Mouse (Mus musculus) midbrain, embryonic 10.5 days (tissue): ENCODE measurements around the gene Dnajc1. TPM values are rescaled to one million over a fixed set of nuclear protein-coding genes. Genes with fewer than 3 reads are reported as not detected.

Experiments
- DNase-seq: peaks from one replicate; pipeline ENCODE4 v3.0.0-alpha.2; 2017; ENCODE audit warnings: low spot score
- H3K27ac ChIP-seq: fragments of 300-500 bp; sonication (generic); replicated peaks from 2 replicates; pipeline ENCODE4 v1.5.1; 2016; ENCODE audit warnings: mild to moderate bottlenecking
- H3K27me3 ChIP-seq: fragments of 300-500 bp; sonication (generic); 2 replicates; pipeline ENCODE4 v1.6.1; 2016; ENCODE audit warnings: low read depth, mild to moderate bottlenecking; ENCODE audit not compliant: poor library complexity, severe bottlenecking
- H3K36me3 ChIP-seq: fragments of 300-500 bp; sonication (generic); 2 replicates; pipeline ENCODE4 v1.6.1; 2016; ENCODE audit warnings: mild to moderate bottlenecking, moderate library complexity
- H3K4me1 ChIP-seq: fragments of 300-500 bp; sonication (generic); 2 replicates; pipeline ENCODE4 v1.6.1; 2016
- H3K4me3 ChIP-seq: fragments of 300-500 bp; sonication (generic); 2 replicates; pipeline ENCODE4 v1.5.1; 2016; ENCODE audit warnings: mild to moderate bottlenecking, moderate library complexity
- H3K9me3 ChIP-seq: fragments of 300-500 bp; sonication (generic); replicated peaks from 2 replicates; pipeline ENCODE4 v1.6.1; 2016; ENCODE audit warnings: mild to moderate bottlenecking
- WGBS: fragments of 180-500 bp; shearing (Covaris S2); methylation state at CpG from one replicate; pipeline ENCODE4 v1.1.7; 2016; 5-methylcytosine and 5-hydroxymethylcytosine counted together
- polyA plus RNA-seq: library from polyadenylated mRNA; unstranded; fragments of >200 nt; fragmentation: Nextera tagmentation; extraction: Ambion mirVana; gene quantifications from 2 replicates; pipeline ENCODE4 v1.2.1, GENCODE M21; 2016

Dnajc1 gene
- polyA plus RNA-seq, 1 experiment from 2014 or later: 25.8 TPM

DNA sequence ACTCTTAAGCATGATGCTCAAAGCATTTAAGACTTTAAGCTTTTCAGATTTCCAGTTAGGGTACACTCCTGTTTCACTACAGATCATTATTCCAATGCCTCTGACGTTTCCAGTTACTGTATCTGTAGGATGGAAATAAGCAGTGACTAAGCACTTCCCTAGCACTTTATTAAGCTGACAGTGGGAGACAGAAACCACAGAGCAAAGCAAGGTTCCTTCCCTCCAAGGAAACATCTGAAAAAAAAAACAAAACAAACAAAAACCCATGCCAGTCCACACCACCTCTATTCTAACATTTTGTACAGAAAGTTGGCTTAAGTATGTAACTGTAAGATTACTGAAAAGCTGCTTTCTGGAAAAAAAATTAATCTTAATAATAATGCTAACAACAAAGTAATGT lies 130.3 kb downstream of the Dnajc1 start:
- Histone ChIP-seq H3K27ac (no peak overlapping the region), H3K27me3 (no peaks in the 10 kb centered on the region), H3K36me3 (no peaks in the 10 kb centered on the region), H3K4me1 (no peaks in the 10 kb centered on the region), H3K4me3 (no peak overlapping the region), H3K9me3 (no peaks in the 10 kb centered on the region)
- no peak for DNase-seq
- 51% methylated on average over 1 of the region's 1 CpGs for WGBS

DNA sequence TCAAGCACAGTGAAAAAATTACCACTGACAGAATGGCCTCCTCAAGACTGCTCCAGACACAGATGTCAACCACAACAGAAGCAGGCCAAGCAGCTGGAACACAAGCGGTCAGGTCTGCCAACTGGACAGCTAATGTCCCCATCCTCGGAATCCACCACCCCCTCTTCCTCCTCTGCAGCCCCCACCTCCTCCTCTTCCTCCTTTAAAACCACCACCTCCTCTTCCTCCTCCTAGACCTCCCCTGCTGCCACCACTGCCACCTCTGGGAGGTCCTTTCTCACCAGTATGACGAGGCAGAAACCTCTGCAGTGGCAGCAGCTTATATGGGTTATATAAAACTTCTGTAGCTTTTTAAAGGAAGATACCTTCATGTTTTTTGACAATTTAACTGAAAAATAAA lies 143.4 kb downstream of the Dnajc1 start:
- Histone ChIP-seq H3K4me1 (no peaks in the 10 kb centered on the region), H3K36me3 (peaks cover 23% of the 10 kb centered on the region), H3K4me3 (no peak overlapping the region), H3K9me3 (peaks cover 21% of the 10 kb centered on the region; the same call in 1 of the 2 replicates), H3K27ac (no peak overlapping the region), H3K27me3 (no peaks in the 10 kb centered on the region)
- DNase-seq: no peak
- WGBS: 92% methylated on average over 3 of the region's 3 CpGs

DNA sequence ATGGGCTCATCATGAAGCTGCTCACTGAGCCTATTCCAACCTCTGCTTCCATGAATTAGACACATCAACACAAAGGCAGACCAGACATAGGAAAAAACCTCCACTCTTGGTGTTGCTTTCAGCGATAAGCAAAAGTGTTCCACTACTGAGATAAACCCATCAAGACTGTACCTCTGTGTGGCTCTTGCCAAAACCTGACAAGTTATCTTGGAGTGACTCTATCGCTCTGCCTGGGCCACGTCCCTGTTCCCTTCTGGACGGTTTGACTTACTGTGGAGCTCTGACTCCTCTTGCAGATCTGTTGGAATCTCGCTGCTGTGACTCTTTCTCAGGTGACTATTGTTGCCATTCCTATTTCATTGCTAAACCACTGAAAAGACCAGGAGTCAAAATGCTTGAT lies 157.1 kb downstream of the Dnajc1 start:
- Histone ChIP-seq H3K36me3 (no peaks in the 10 kb centered on the region), H3K27ac (0 out of 2 replicates have a peak overlapping the region, but pooled peaks have one; percentile 9), H3K9me3 (no peaks in the 10 kb centered on the region; the same call in 1 of the 2 replicates), H3K4me3 (no peak overlapping the region), H3K27me3 (no peaks in the 10 kb centered on the region), H3K4me1 (peaks cover 36% of the 10 kb centered on the region)
- DNase-seq: no peak
- WGBS: 91% methylated on average over 5 of the region's 5 CpGs

GRCm38 (mm10) chr2:18232883-18233567 lies 159.6 kb downstream of the Dnajc1 start:
- Histone ChIP-seq H3K27me3 (no peaks in the 10 kb centered on the region), H3K9me3 (no peaks in the 10 kb centered on the region), H3K4me1 (peaks cover 50% of the 10 kb centered on the region), H3K27ac (0 out of 2 replicates have a peak overlapping the region, but pooled peaks have one; percentile 46), H3K36me3 (no peaks in the 10 kb centered on the region), H3K4me3 (no peak overlapping the region)
- DNase-seq: peak; percentile 63
- 2% methylated on average over 5 of the region's 5 CpGs for WGBS

DNA sequence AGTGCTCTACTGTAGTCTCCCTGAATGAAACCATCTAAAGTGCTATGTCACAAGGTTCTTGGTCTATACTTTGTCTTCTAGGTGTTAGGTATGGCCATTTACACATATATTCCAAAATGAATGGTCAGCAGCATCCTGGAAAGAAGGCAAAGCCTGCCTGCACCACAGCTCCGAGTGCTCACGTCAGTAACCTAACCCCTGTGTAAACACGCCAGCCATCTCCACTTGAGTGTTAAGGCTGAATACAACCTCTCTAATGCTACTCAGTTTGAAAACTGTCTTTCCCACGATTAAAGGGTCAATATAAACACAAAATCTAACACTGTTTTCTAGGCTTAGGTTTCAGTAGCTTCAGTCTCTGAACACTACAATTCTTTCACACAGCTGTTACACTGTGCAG lies 161.5 kb downstream of the Dnajc1 start:
- Histone ChIP-seq H3K27me3 (no peaks in the 10 kb centered on the region), H3K4me1 (peaks cover 50% of the 10 kb centered on the region), H3K36me3 (no peaks in the 10 kb centered on the region), H3K4me3 (no peak overlapping the region), H3K27ac (no peak overlapping the region), H3K9me3 (no peaks in the 10 kb centered on the region)
- DNase-seq: no peak
- 53% methylated on average over 4 of the region's 4 CpGs for WGBS

GRCm38 (mm10) chr2:18229279-18229678 lies 163.4 kb downstream of the Dnajc1 start:
- 25% methylated on average over 2 of the region's 2 CpGs for WGBS
- H3K4me3 ChIP-seq: no peak overlapping the region
- no peak for DNase-seq
- no peaks in the 10 kb centered on the region for H3K9me3 ChIP-seq
- H3K27me3 ChIP-seq: no peaks in the 10 kb centered on the region
- no peak overlapping the region for H3K27ac ChIP-seq
- no peaks in the 10 kb centered on the region for H3K36me3 ChIP-seq
- H3K4me1 ChIP-seq: peaks cover 45% of the 10 kb centered on the region

- H3K9me3 ChIP-seq: no peaks in the 10 kb centered on the region
- no peaks in the 10 kb centered on the region for H3K27me3 ChIP-seq
- DNase-seq: no peak
- H3K36me3 ChIP-seq: no peaks in the 10 kb centered on the region
- WGBS: 74% methylated on average over 8 of the region's 8 CpGs
- H3K4me1 ChIP-seq: peaks cover 38% of the 10 kb centered on the region
- H3K27ac ChIP-seq: no peak overlapping the region
- no peak overlapping the region for H3K4me3 ChIP-seq
Observed at GRCm38 (mm10) chr2:18228486-18229062, 164.1 kb downstream of the Dnajc1 start.

DNA sequence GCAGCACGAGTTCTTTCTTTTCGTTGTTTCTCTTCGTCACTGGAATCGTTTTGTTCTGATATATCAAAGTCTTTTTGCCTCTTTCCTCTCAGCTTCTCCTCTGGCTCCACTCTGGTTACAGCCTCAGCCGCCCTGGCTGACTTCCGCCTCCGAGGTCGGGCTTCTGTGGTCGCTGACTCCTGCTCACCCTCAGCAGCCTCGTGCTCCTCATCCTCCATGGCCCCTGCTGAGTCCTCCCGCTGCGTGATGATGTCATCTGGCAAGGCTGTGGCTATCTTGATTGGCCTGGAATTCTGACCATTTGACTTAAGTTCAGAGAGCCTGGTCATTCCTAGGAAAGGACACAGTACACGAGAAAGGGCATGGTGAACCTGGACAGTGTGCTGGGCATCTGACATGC lies 173.1 kb downstream of the Dnajc1 start:
- no peaks in the 10 kb centered on the region for H3K9me3 ChIP-seq
- no peak overlapping the region for H3K27ac ChIP-seq
- H3K27me3 ChIP-seq: no peaks in the 10 kb centered on the region
- H3K4me3 ChIP-seq: no peak overlapping the region
- DNase-seq: no peak
- H3K4me1 ChIP-seq: no peaks in the 10 kb centered on the region
- WGBS: 84% methylated on average over 13 of the region's 13 CpGs
- H3K36me3 ChIP-seq: peaks cover 55% of the 10 kb centered on the region

GRCm38 (mm10) chr2:18219136-18219535 lies 173.5 kb downstream of the Dnajc1 start:
- DNase-seq: no peak
- Histone ChIP-seq H3K4me3 (no peak overlapping the region), H3K9me3 (no peaks in the 10 kb centered on the region), H3K27ac (no peak overlapping the region), H3K36me3 (peaks cover 59% of the 10 kb centered on the region), H3K4me1 (no peaks in the 10 kb centered on the region), H3K27me3 (no peaks in the 10 kb centered on the region)
- 85% methylated on average over 8 of the region's 8 CpGs for WGBS

DNA sequence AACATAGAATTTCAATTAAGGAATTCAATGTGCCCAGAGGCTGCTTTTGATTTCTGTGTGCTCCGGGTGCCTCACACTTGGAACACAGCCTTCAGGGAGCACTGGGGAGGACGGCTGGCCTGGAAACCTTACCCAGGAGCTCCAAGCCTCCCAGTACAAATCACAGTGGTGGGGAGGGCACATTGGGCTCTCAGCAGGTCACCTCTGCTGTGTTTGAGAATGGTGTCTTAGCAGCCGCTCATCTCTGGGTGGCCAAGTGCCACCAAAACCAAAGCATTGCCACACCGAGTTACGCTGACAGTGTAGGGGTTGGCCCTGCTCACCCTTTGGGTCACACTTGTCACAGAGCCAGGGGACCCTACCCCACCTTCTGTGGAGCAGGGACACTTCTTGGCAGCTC lies 174.1 kb downstream of the Dnajc1 start:
- Histone ChIP-seq H3K9me3 (no peaks in the 10 kb centered on the region), H3K36me3 (peaks cover 65% of the 10 kb centered on the region), H3K4me1 (no peaks in the 10 kb centered on the region), H3K27me3 (no peaks in the 10 kb centered on the region), H3K27ac (no peak overlapping the region), H3K4me3 (no peak overlapping the region)
- WGBS: 88% methylated on average over 5 of the region's 5 CpGs
- DNase-seq: no peak

DNA sequence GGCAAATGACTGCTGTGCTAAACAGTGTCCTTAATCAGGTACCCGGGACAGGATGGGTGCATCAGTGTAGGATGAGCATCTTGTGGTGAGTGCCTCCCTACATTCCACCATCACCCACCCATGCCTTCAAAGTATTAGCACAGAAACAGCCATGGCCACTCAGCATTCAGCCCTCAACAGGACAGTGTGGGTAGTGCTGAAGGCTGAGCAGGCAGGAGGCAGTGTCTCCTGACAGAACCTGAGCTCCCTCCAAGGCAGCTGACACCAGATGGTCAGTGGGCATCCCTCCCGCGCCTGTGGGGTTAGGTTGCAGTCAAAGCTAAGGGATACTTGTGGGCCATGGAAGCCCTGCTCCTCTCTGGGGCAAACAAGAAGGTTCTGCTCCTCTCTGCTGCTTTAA lies 174.8 kb downstream of the Dnajc1 start:
- no peak overlapping the region for H3K4me3 ChIP-seq
- 81% methylated on average over 3 of the region's 3 CpGs for WGBS
- H3K36me3 ChIP-seq: peaks cover 72% of the 10 kb centered on the region

DNA sequence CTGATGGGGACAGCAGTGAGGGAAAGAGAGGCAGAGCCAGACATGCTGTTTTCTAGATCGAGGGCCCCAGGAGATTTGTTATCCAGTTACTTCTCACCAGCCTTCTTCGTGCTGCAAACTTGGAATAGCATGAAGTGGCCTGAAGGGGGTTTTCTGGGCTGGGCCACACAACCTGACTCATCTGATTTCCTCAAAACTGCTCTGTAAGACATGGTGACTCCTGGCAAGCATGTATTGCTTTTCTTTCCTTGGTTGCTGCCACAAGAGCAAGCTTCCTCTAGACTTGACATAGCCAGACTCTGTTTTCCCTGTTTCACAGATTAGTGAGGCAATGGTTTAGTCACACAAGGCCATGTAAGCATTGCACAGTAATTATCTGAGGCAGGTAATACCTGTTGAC lies 178.6 kb downstream of the Dnajc1 start:
- Histone ChIP-seq H3K36me3 (peaks cover 96% of the 10 kb centered on the region), H3K27ac (no peak overlapping the region)
- WGBS: 87% methylated on average over 2 of the region's 2 CpGs

More for the DNA sequence above, 174.8 kb downstream of the Dnajc1 start:
- DNase-seq: no peak
- no peaks in the 10 kb centered on the region for H3K4me1 ChIP-seq
- H3K27ac ChIP-seq: no peak overlapping the region
- H3K9me3 ChIP-seq: no peaks in the 10 kb centered on the region
- no peaks in the 10 kb centered on the region for H3K27me3 ChIP-seq

DNA sequence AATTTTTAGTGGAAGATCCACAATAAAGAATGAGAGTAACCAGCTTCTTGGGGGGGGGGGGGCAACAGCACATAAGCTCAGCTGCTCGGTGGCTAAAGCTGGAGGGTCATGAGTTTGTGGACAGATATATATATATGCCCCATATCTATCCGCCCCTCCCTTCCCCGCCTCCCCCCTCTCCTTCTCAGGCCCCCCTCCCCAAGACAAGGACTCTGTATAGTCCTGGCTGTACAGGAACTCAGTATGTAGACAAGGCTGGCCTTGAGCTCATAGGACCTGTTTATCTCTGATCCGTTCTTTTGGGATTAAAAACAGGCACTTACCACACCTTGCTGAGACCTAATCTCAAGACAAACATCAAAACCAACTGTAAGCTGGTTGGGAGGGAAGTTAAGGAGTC lies 182.7 kb downstream of the Dnajc1 start:
- H3K4me1 ChIP-seq: no peaks in the 10 kb centered on the region
- no peak overlapping the region for H3K4me3 ChIP-seq
- H3K27ac ChIP-seq: no peak overlapping the region
- no peak for DNase-seq
- no peaks in the 10 kb centered on the region for H3K9me3 ChIP-seq
- 92% methylated on average over 4 of the region's 4 CpGs for WGBS
- peaks cover 97% of the 10 kb centered on the region for H3K36me3 ChIP-seq
- H3K27me3 ChIP-seq: no peaks in the 10 kb centered on the region

More for the DNA sequence above, 178.6 kb downstream of the Dnajc1 start:
- DNase-seq: no peak
- H3K9me3 ChIP-seq: no peaks in the 10 kb centered on the region
- H3K4me3 ChIP-seq: no peak overlapping the region
- H3K27me3 ChIP-seq: no peaks in the 10 kb centered on the region
- H3K4me1 ChIP-seq: no peaks in the 10 kb centered on the region
